Mouse (Mus musculus) cerebellum, adult 8-10 months (tissue): ENCODE results near the gene Bcar1.

Source experiments
- DNase-seq: peaks from one replicate; pipeline ENCODE4 v3.0.0; 2022

Gene Bcar1

GRCm38 (mm10) chr8:111666751-111667150 is 76.9 kb downstream of the Bcar1 start:
- no peak for DNase-seq

GRCm38 (mm10) chr8:111662473-111662872 is 81.1 kb downstream of the Bcar1 start:
- peak; percentile 79 for DNase-seq
